Comparison of ENCODE assay signal across 8 mouse cellular contexts in genomic region chr11:69100639-69101360, GRCm38 (mm10). TPM values are rescaled to one million over a fixed set of nuclear protein-coding genes. Genes with fewer than 3 reads are reported as not detected.
DNase-seq lines count a peak whose midpoint lies in the region; ATAC-seq and TF ChIP-seq lines count a peak whose summit lies in the region.

No protein-coding gene starts in this region.

- peak overlapping the region; percentile 65; the same call in 1 of the 2 replicates for H3K9ac ChIP-seq in midbrain, embryonic 12.5 days (replicated peaks)

- ATAC-seq in erythroblast, adult 5-6 weeks (replicated peaks; ENCODE audit: low FRiP score, poor library complexity, severe bottlenecking) = no peak
- no peak for ATAC-seq in midbrain, embryonic 12.5 days (ENCODE audit: low FRiP score, low read depth)
- no peak for ATAC-seq in inflammation-experienced regulatory T-cells, adult 6 months

- peak overlapping the region; percentile 65 for H3K4me3 ChIP-seq in erythroblast, embryonic 14.5 days (replicated peaks)
- no peak overlapping the region for H3K4me3 ChIP-seq in spleen, adult 2 months (ENCODE audit: extremely low read depth, insufficient read depth, insufficient read length)
- no peak overlapping the region for H3K4me3 ChIP-seq in midbrain, embryonic 12.5 days

- DNase-seq in spleen, adult 2 months (ENCODE audit: low read depth in 1 of 2, low spot score in 2 of 2) = no peak
- DNase-seq in spleen, adult 18-20 months = no peak
- DNase-seq in heart, postnatal 4 days = peak; percentile 32
- DNase-seq in right cerebral cortex, adult 2 months (ENCODE audit: low spot score in 2 of 2) = no peak

- TF ChIP-seq POLR2A in spleen, adult 2 months (IDR thresholded peaks at IDR 0.05; ENCODE audit: low read depth, low read length) = no peak

- peak overlapping the region; percentile 92 for H3K4me2 ChIP-seq in midbrain, embryonic 12.5 days (replicated peaks)

- H3K36me3 ChIP-seq in erythroblast, embryonic 14.5 days (ENCODE audit: control insufficient read depth) = peaks cover 54% of the 10 kb centered on the region
- peaks cover 45% of the 10 kb centered on the region for H3K36me3 ChIP-seq in spleen, adult 2 months (ENCODE audit: control insufficient read depth, insufficient read depth, low read length)
- peaks cover 49% of the 10 kb centered on the region for H3K36me3 ChIP-seq in midbrain, embryonic 12.5 days

- H3K27ac ChIP-seq in spleen, adult 2 months (ENCODE audit: insufficient read depth, low read length) = peak overlapping the region; percentile 78
- no peak overlapping the region for H3K27ac ChIP-seq in midbrain, embryonic 12.5 days (replicated peaks)

- 74% methylated on average over 20 of the region's 20 CpGs for WGBS in spleen, adult 2 months
- 93% methylated on average over 20 of the region's 20 CpGs for WGBS in midbrain, embryonic 12.5 days

- no peaks in the 10 kb centered on the region for H3K9me3 ChIP-seq in erythroblast, embryonic 14.5 days (ENCODE audit: control insufficient read depth, low read length)
- H3K9me3 ChIP-seq in midbrain, embryonic 12.5 days = no peaks in the 10 kb centered on the region

- H3K4me1 ChIP-seq in erythroblast, embryonic 14.5 days (ENCODE audit: control insufficient read depth) = peaks cover 50% of the 10 kb centered on the region
- peaks cover 25% of the 10 kb centered on the region for H3K4me1 ChIP-seq in spleen, adult 2 months (ENCODE audit: control insufficient read depth, insufficient read depth, insufficient read length)
- peaks cover 49% of the 10 kb centered on the region for H3K4me1 ChIP-seq in midbrain, embryonic 12.5 days

- no peaks in the 10 kb centered on the region for H3K27me3 ChIP-seq in erythroblast, embryonic 14.5 days (ENCODE audit: control insufficient read depth)
- H3K27me3 ChIP-seq in spleen, adult 2 months (ENCODE audit: control insufficient read depth, insufficient read depth, low read length) = no peaks in the 10 kb centered on the region
- peaks cover 4% of the 10 kb centered on the region for H3K27me3 ChIP-seq in midbrain, embryonic 12.5 days

- no peak for TF ChIP-seq CTCF in spleen, adult 2 months (IDR thresholded peaks at IDR 0.05; ENCODE audit: extremely low read depth, insufficient read depth, insufficient read length, insufficient replicate concordance)

RNA-seq across cellular contexts. Expression of gene Per1, which starts 5.8 kb away (rescaled TPM):
- 1.4 and 1.5 TPM in 2 replicates for polyA plus RNA-seq in erythroblast, embryonic 14.5 days (2012)
- total RNA-seq in erythroblast, adult 5-6 weeks (2015; ENCODE audit: low replicate concordance) = 2.3 and 3.1 TPM in 2 replicates
- total RNA-seq in erythroblast, adult 5-6 weeks (2017; ENCODE audit: low replicate concordance) = 1.7 and 1.9 TPM in 2 replicates
- polyA plus RNA-seq in spleen, adult 2 months (2012; rRNA removed) = 23.3 and 25.7 TPM in 2 replicates
- 10 to 100 TPM; 42.6 to 55.6 TPM for total RNA-seq in heart, postnatal 4 days (2021)
- 9.8 and 10.9 TPM in 2 replicates for polyA plus RNA-seq in midbrain, embryonic 12.5 days (2016; fragmentation: Nextera tagmentation; extraction: Ambion mirVana)
- 1 to 10 TPM; 5.2 to 6.2 (median 6.1) TPM for polyA plus RNA-seq in inflammation-experienced regulatory T-cells, adult 6 months (2017; shearing (Covaris generic))

RNA-seq across cellular contexts. Expression of gene Vamp2, which starts 12.5 kb away (rescaled TPM):
- polyA plus RNA-seq in erythroblast, embryonic 14.5 days (2012) = 7.9 and 9.1 TPM in 2 replicates
- 50.3 and 58.7 TPM in 2 replicates for total RNA-seq in erythroblast, adult 5-6 weeks (2015; ENCODE audit: low replicate concordance)
- 12.4 and 17.8 TPM in 2 replicates for total RNA-seq in erythroblast, adult 5-6 weeks (2017; ENCODE audit: low replicate concordance)
- 94.2 and 95.7 TPM in 2 replicates for polyA plus RNA-seq in spleen, adult 2 months (2012; rRNA removed)
- total RNA-seq in heart, postnatal 4 days (2021) = 10 to 100 TPM; 80.2 to 84.6 TPM
- 123 and 131 TPM in 2 replicates for polyA plus RNA-seq in midbrain, embryonic 12.5 days (2016; fragmentation: Nextera tagmentation; extraction: Ambion mirVana)
- 10 to 100 TPM; 26.9 to 31.5 (median 27.3) TPM for polyA plus RNA-seq in inflammation-experienced regulatory T-cells, adult 6 months (2017; shearing (Covaris generic))

RNA-seq across cellular contexts. Expression of gene Hes7, which starts 19.4 kb away (rescaled TPM):
- 0.05 TPM in 1 of 2 replicates, not detected in the other for polyA plus RNA-seq in erythroblast, embryonic 14.5 days (2012)
- not detected in 2 replicates for total RNA-seq in erythroblast, adult 5-6 weeks (2015; ENCODE audit: low replicate concordance)
- not detected in 2 replicates for total RNA-seq in erythroblast, adult 5-6 weeks (2017; ENCODE audit: low replicate concordance)
- polyA plus RNA-seq in spleen, adult 2 months (2012; rRNA removed) = 0.44 and 0.55 TPM in 2 replicates
- total RNA-seq in heart, postnatal 4 days (2021) = under 1 TPM; 0.23 to 0.29 TPM
- polyA plus RNA-seq in midbrain, embryonic 12.5 days (2016; fragmentation: Nextera tagmentation; extraction: Ambion mirVana) = 0.21 and 0.38 TPM in 2 replicates
- polyA plus RNA-seq in inflammation-experienced regulatory T-cells, adult 6 months (2017; shearing (Covaris generic)) = not detected

RNA-seq across cellular contexts. Expression of gene 9130213A22Rik, which starts 21.6 kb away (rescaled TPM):
- polyA plus RNA-seq in erythroblast, embryonic 14.5 days (2012) = not detected in 2 replicates
- not detected in 2 replicates for total RNA-seq in erythroblast, adult 5-6 weeks (2015; ENCODE audit: low replicate concordance)
- not detected in 2 replicates for total RNA-seq in erythroblast, adult 5-6 weeks (2017; ENCODE audit: low replicate concordance)
- 0.40 and 0.69 TPM in 2 replicates for polyA plus RNA-seq in spleen, adult 2 months (2012; rRNA removed)
- under 1 TPM; 0.29 to 0.65 TPM for total RNA-seq in heart, postnatal 4 days (2021)
- 0.18 and 0.29 TPM in 2 replicates for polyA plus RNA-seq in midbrain, embryonic 12.5 days (2016; fragmentation: Nextera tagmentation; extraction: Ambion mirVana)
- polyA plus RNA-seq in inflammation-experienced regulatory T-cells, adult 6 months (2017; shearing (Covaris generic)) = under 1 TPM in 1 of 3 experiments, not detected in 2; 0.63 TPM

RNA-seq across cellular contexts. Expression of gene Aloxe3, which starts 24.9 kb away (rescaled TPM):
- 0.01 TPM in 1 of 2 replicates, not detected in the other for polyA plus RNA-seq in erythroblast, embryonic 14.5 days (2012)
- not detected in 2 replicates for total RNA-seq in erythroblast, adult 5-6 weeks (2015; ENCODE audit: low replicate concordance)
- total RNA-seq in erythroblast, adult 5-6 weeks (2017; ENCODE audit: low replicate concordance) = 0.51 TPM in 1 of 2 replicates, not detected in the other
- polyA plus RNA-seq in spleen, adult 2 months (2012; rRNA removed) = 0.20 and 2.8 TPM in 2 replicates
- total RNA-seq in heart, postnatal 4 days (2021) = under 1 TPM in 1 of 2 experiments, not detected in 1; 0.45 TPM
- 0.66 and 0.67 TPM in 2 replicates for polyA plus RNA-seq in midbrain, embryonic 12.5 days (2016; fragmentation: Nextera tagmentation; extraction: Ambion mirVana)
- polyA plus RNA-seq in inflammation-experienced regulatory T-cells, adult 6 months (2017; shearing (Covaris generic)) = under 1 TPM in 1 of 3 experiments, not detected in 2; 0.13 TPM
